Mouse (Mus musculus) regulatory T cell (primary cell): Measurements from ENCODE around the gene Defb29.

Experiments used
- in situ Hi-C: fragments of 300-600 bp; cut with MboI, MseI; formaldehyde crosslinking; loops from one replicate; pipeline ENCODE4 v1.15.1; 2025; ENCODE audit warnings: high pct_unique_total_duplicates

Gene Defb29

GRCm38 (mm10) chr2:152500863-152501229, 39.1 kb downstream of the Defb29 start:
- in situ Hi-C loops: no loop called here

- in situ Hi-C loops: no loop called here
These were observed 39.6 kb downstream of the Defb29 start for GRCm38 (mm10) chr2:152500204-152500862.

- in situ Hi-C loops: no loop called here
These were observed 41.9 kb downstream of the Defb29 start for GRCm38 (mm10) chr2:152498020-152498419.

- in situ Hi-C loops: no loop called here
These were observed 46.7 kb downstream of the Defb29 start for GRCm38 (mm10) chr2:152493151-152493550.

GRCm38 (mm10) chr2:152490038-152490437, 49.9 kb downstream of the Defb29 start, which contains the start of gene Defb22:
TSS of gene Defb22 (minus strand) at chr2:152490138.
- in situ Hi-C loops: no loop called here
